Mouse (Mus musculus): ENCODE measurements around the gene Crygn. TPM values are rescaled to one million over a fixed set of nuclear protein-coding genes. Genes with fewer than 3 reads are reported as not detected.
A peak's percentile ranks its signal among the peaks of the same experiment; 100 is the strongest.

The Crygn gene
- 4.7 TPM in 1 of 2 replicates, not detected in the other for polyA plus RNA-seq (2016; fragmentation: Nextera tagmentation; extraction: Ambion mirVana)

DNA sequence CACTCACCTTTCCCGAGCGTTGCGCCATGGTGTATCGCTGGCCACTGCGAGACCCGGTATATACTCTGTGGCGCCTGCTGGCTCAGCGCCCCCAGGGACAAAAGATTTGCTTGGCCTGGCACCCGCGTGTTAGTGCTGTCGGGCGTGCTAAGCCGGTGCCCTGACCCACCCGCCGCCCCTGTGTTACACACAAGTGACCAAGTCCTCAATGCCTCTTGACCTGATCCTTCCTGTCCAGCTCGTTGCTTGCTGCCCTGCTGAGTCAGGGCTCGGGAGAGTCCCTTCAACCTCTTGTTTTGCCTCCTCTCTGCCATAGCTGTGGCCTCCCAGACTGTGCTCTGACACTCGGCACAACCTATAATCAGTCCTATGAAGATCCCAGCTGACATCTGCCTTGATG lies at the start of gene Crygn:
Crygn (minus strand) TSS at position 193 of the 400 bp plus-strand sequence.
- no peaks in the 10 kb centered on the region for H3K36me3 ChIP-seq
- 30% methylated on average over 18 of the region's 18 CpGs for WGBS
- no peak for ATAC-seq (ENCODE audit: low FRiP score)

DNA sequence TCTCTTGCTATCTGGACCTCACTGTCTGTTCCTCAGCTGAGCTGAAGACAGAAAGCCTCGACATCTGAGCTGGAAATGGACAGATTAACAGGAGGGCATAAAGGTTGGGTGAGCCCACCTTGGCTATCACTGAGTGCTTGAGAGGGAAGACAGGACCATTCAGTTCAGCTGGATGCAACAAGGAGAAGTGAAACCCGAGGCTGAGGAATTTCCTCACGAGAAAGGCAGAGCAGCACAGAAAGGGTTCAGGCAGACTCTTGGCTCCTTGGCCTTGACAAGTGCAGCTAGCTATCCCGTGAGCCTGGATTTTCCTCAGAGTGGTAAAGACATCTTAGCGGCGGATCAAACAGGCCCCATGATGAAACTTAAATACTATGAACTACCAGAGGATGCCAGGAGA lies 47.4 kb upstream of the Crygn start:
- H3K9ac ChIP-seq = no peak overlapping the region
- ATAC-seq (ENCODE audit: low FRiP score) = no peak
- 86% methylated on average over 6 of the region's 6 CpGs for WGBS
- no peak overlapping the region for H3K4me2 ChIP-seq (replicated peaks)
- H3K36me3 ChIP-seq = peaks cover 64% of the 10 kb centered on the region
- H3K27me3 ChIP-seq = no peaks in the 10 kb centered on the region
- H3K4me3 ChIP-seq = no peak overlapping the region
- H3K4me1 ChIP-seq = no peaks in the 10 kb centered on the region
- no peaks in the 10 kb centered on the region for H3K9me3 ChIP-seq (replicated peaks)
- H3K27ac ChIP-seq = no peak overlapping the region

More for the DNA sequence above, at the start of gene Crygn:
- Histone ChIP-seq H3K4me2 (replicated peaks) (no peak within 1 kb of the TSS), H3K9me3 (replicated peaks) (no peaks in the 10 kb centered on the region), H3K9ac (no peak within 1 kb of the TSS), H3K4me1 (peaks cover 3% of the 10 kb centered on the region; the same call in 1 of the 2 replicates), H3K27me3 (peaks cover 9% of the 10 kb centered on the region), H3K4me3 (no peak within 1 kb of the TSS), H3K27ac (no peak within 1 kb of the TSS)

DNA sequence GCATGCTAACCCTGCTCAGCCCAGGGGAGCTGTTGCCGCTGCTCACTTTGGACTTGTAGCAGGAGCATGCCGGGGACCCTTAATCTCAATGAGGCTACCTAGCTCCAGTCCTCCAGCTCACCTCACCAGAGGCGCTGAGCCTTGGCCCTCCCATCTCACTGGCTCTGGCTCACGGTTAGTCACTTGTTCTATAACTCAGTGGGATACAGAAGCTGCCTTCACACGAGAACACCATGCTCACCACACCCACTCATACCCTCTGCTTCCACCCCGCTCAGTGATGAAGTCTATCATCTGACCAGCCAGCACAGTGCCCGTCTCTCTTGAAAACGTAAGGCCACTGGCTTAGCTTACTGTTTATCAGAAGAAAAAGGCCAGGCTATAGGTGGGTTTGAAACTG lies 46.9 kb upstream of the Crygn start:
- Histone ChIP-seq H3K9ac (no peak overlapping the region), H3K4me2 (replicated peaks) (no peak overlapping the region), H3K4me3 (no peak overlapping the region), H3K36me3 (peaks cover 64% of the 10 kb centered on the region), H3K4me1 (no peaks in the 10 kb centered on the region), H3K27ac (no peak overlapping the region), H3K27me3 (no peaks in the 10 kb centered on the region), H3K9me3 (replicated peaks) (no peaks in the 10 kb centered on the region)
- WGBS = 89% methylated on average over 8 of the region's 8 CpGs
- no peak for ATAC-seq (ENCODE audit: low FRiP score)

DNA sequence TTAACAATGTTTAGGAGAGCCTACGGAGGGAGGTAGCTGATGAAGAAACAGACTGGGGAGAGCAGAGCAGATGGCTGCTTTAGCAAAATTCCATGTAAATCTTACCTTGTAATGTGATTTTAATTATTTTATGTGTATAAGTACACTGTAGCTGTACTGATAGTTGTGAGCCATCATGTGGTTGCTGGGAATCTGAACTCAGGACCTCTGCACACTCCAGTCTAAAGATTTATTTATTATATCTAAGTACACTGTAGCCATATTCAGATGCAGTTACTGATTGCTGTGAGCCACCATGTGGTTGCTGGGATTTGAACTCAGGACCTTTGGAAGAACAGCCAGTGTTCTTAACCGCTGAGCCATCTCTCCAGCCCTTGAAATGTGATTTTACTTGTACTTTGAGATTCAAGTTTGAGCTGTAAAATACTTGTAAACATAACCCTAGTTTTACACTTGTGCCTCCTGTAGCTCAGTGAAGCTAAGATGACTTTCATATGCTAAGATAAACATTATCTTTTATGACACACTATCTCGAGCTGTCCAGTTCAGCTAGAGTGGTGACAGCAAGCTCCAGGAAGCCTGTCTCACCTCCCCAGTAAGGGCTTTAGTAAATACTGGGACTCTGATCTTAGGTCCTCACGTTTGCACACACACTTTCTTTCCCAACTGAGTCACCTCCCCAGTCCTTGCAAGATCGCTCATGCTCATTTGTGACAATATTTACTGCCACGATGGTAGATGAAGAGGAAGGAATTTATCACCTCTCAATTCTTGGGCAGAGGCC lies 44.2 kb upstream of the Crygn start:
- Histone ChIP-seq H3K4me1 (no peaks in the 10 kb centered on the region), H3K9me3 (replicated peaks) (no peaks in the 10 kb centered on the region), H3K27me3 (no peaks in the 10 kb centered on the region), H3K27ac (no peak overlapping the region), H3K4me3 (no peak overlapping the region), H3K4me2 (replicated peaks) (no peak overlapping the region), H3K9ac (no peak overlapping the region), H3K36me3 (peaks cover 44% of the 10 kb centered on the region)
- 79% methylated on average over 6 of the region's 6 CpGs for WGBS
- ATAC-seq (ENCODE audit: low FRiP score) = no peak

DNA sequence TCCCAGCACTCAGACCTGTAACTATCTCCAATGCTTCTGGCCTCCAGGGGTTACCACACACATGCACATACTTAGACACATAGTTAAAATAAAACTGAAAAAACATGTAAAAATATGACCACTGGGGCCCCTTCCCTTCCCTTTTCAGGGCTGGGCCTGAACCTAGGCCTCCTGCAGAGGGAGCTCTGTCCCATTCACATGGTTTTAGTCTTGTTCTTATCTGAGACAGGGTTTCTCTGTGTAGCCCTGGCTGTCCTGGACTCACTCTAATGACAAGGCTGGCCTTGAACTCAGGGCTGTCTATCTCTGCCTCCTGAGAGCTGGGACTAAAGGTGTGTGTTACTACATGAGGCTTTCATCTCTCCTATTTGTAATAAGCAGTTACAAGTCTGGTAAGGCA lies 42.6 kb upstream of the Crygn start:
- Histone ChIP-seq H3K4me2 (replicated peaks) (no peak overlapping the region), H3K27me3 (no peaks in the 10 kb centered on the region), H3K27ac (no peak overlapping the region), H3K4me1 (no peaks in the 10 kb centered on the region), H3K4me3 (no peak overlapping the region), H3K9me3 (replicated peaks) (no peaks in the 10 kb centered on the region), H3K36me3 (peaks cover 28% of the 10 kb centered on the region), H3K9ac (no peak overlapping the region)
- no peak for ATAC-seq (ENCODE audit: low FRiP score)

DNA sequence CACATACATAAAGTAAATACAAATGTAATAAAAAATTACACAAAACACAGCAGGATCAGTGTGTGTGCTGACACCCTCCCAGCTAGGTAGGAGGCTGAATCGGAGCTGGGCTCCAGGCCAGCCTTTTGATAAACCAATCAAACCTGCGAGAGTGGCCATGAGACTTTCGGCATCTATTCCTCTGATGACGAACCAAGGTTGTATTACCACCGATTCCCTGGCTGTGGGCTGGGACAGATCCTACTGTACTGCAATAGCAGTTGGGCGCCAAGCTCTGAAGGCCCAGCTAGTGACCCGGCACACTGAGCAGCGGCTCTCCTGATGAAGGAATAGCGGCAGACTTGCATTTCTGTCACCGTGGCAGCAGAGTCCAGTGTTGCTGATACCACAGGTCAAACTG lies 40.8 kb upstream of the Crygn start:
- H3K36me3 ChIP-seq = peaks cover 16% of the 10 kb centered on the region
- ATAC-seq (ENCODE audit: low FRiP score) = no peak
- H3K27me3 ChIP-seq = no peaks in the 10 kb centered on the region
- 73% methylated on average over 10 of the region's 10 CpGs for WGBS
- no peak overlapping the region for H3K27ac ChIP-seq
- H3K4me3 ChIP-seq = no peak overlapping the region
- no peak overlapping the region for H3K4me2 ChIP-seq (replicated peaks)
- no peaks in the 10 kb centered on the region for H3K4me1 ChIP-seq
- no peaks in the 10 kb centered on the region for H3K9me3 ChIP-seq (replicated peaks)
- no peak overlapping the region for H3K9ac ChIP-seq

DNA sequence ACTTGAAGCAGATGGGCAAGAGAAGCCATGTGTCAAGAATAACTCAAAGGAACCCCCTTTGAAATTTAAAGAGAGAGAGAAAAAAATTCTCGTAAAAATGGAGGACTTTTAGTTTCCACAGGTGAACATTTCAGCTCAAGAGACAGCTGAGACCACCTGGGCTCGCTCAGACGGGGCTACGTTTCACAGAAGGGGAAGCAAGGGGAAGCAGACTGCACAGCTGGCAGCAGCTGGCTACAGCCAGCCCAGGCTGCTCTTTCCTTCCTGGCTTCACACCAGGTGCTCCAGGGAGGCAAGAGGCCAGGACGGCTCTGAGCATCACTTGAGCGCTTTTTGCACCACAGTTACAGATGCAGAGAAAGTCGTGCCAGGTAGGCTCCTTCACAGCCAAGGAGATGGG lies 40.0 kb upstream of the Crygn start:
- Histone ChIP-seq H3K36me3 (peaks cover 10% of the 10 kb centered on the region), H3K4me2 (replicated peaks) (no peak overlapping the region), H3K9ac (0 out of 2 replicates have a peak overlapping the region, but pooled peaks have one; percentile 1), H3K4me1 (no peaks in the 10 kb centered on the region), H3K4me3 (no peak overlapping the region), H3K9me3 (replicated peaks) (no peaks in the 10 kb centered on the region), H3K27me3 (no peaks in the 10 kb centered on the region), H3K27ac (no peak overlapping the region)
- ATAC-seq (ENCODE audit: low FRiP score) = no peak
- WGBS = 50% methylated on average over 7 of the region's 7 CpGs

DNA sequence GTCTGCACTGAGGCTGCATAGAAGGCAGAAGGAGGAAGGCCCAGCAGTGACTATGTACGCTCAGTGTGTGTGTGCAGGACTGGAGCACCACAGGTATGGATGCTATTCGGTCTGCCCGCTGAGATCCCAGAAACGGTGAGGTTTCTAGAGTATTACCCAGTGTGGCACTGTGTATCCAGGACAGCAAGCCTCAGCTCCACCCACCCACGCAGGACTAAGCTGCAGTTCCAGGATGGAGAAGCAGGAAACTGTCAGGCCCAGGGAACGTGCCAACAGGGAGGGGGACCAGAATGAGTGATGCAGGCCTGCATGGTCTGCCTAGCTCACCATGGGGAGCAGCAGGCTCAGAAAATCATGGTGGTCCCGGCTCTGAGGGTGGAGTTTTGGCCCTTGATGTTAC lies 35.2 kb upstream of the Crygn start:
- no peak for ATAC-seq (ENCODE audit: low FRiP score)
- Histone ChIP-seq H3K9ac (no peak overlapping the region), H3K4me2 (replicated peaks) (no peak overlapping the region), H3K4me3 (no peak overlapping the region), H3K9me3 (replicated peaks) (no peaks in the 10 kb centered on the region), H3K36me3 (no peaks in the 10 kb centered on the region), H3K27me3 (no peaks in the 10 kb centered on the region), H3K4me1 (no peaks in the 10 kb centered on the region), H3K27ac (no peak overlapping the region)
- WGBS = 77% methylated on average over 7 of the region's 7 CpGs

DNA sequence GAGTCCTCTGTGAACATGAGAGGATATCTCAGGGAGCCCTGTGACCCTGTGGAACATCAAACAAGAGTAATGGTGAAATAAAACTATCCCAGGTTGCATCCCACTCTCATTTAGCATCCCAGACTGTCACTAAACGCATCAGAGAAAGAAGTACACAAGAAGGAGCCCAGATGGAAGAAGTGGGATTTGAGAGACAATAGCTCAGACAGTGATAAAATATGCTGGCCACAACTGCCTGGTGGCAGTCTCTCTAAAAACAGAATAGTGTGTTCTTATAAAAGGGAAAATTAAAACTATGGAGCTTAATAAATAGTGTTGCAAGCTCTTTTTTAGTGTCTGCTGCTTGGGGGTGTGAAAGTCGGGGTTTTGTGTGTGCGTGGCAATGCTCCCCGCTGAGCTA lies 25.1 kb upstream of the Crygn start:
- ATAC-seq (ENCODE audit: low FRiP score) = no peak
- H3K27me3 ChIP-seq = peaks cover 7% of the 10 kb centered on the region
- no peak overlapping the region for H3K4me3 ChIP-seq
- no peak overlapping the region for H3K27ac ChIP-seq
- no peaks in the 10 kb centered on the region for H3K36me3 ChIP-seq
- H3K4me2 ChIP-seq (replicated peaks) = no peak overlapping the region
- H3K9me3 ChIP-seq (replicated peaks) = peaks cover 9% of the 10 kb centered on the region; the same call in 1 of the 2 replicates
- peaks cover 9% of the 10 kb centered on the region; the same call in 1 of the 2 replicates for H3K4me1 ChIP-seq
- no peak overlapping the region for H3K9ac ChIP-seq
- 83% methylated on average over 4 of the region's 4 CpGs for WGBS

DNA sequence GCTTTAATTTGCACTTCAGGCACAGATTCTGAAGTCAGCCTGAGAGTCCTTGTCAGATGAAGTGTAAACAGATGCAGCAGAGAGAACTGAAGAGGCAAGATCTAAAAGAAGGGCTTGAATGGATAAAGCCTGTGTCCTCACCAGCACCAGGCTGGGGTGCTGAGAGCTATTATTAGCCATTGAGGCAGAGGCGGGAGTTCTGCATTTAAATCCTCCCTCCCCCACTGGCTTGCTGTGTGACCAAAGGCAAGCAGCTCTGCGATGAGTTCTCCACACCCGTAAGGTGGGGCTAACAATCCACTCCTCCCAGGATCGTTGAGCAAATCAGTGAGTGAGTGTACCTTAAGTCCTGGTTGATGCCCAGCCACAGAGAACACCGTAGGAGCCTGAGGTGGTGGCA lies 23.2 kb upstream of the Crygn start:
- H3K9me3 ChIP-seq (replicated peaks) = peaks cover 9% of the 10 kb centered on the region; the same call in 1 of the 2 replicates
- H3K4me1 ChIP-seq = peaks cover 9% of the 10 kb centered on the region; the same call in 1 of the 2 replicates
- ATAC-seq (ENCODE audit: low FRiP score) = no peak
- H3K27me3 ChIP-seq = peaks cover 13% of the 10 kb centered on the region
- WGBS = 18% methylated on average over 5 of the region's 5 CpGs
- H3K27ac ChIP-seq = no peak overlapping the region
- no peak overlapping the region for H3K4me2 ChIP-seq (replicated peaks)
- H3K9ac ChIP-seq = no peak overlapping the region
- H3K4me3 ChIP-seq = no peak overlapping the region
- no peaks in the 10 kb centered on the region for H3K36me3 ChIP-seq

DNA sequence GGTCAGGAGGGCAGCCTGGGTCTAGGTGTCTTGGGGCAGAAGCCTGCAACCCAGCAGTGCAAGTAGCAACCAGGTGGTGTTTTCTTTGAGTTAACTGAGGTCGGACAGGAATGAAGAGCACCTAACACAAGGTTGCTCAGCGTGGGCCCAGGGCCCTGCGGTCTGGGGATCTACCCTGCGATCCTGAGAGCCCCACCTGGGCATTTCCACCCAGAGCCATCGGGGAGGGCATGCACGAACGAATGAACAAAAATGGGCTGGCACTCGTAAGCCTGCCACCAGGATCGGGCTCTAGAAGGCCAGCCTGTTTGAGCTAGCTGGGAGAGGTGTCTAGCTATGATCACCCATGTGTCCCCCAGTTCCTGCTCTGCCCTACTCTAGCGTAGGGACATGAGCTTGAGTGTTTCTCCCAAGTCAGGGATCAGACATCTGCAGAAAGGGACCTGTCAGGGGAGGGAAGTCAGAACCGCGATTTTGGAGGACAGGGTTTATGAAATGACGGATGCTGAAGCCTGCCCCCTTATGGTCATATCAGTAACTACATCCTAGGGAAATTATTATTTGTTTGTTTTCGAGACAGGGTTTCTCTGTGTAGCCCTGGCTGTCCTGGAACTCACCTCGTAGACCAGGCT lies 22.2 kb upstream of the Crygn start:
- Histone ChIP-seq H3K4me1 (peaks cover 9% of the 10 kb centered on the region; the same call in 1 of the 2 replicates), H3K9ac (no peak overlapping the region), H3K27ac (no peak overlapping the region), H3K4me2 (replicated peaks) (no peak overlapping the region), H3K27me3 (peaks cover 13% of the 10 kb centered on the region), H3K36me3 (no peaks in the 10 kb centered on the region), H3K4me3 (no peak overlapping the region), H3K9me3 (replicated peaks) (peaks cover 6% of the 10 kb centered on the region; the same call in 1 of the 2 replicates)
- WGBS = 48% methylated on average over 15 of the region's 15 CpGs
- no peak for ATAC-seq (ENCODE audit: low FRiP score)

DNA sequence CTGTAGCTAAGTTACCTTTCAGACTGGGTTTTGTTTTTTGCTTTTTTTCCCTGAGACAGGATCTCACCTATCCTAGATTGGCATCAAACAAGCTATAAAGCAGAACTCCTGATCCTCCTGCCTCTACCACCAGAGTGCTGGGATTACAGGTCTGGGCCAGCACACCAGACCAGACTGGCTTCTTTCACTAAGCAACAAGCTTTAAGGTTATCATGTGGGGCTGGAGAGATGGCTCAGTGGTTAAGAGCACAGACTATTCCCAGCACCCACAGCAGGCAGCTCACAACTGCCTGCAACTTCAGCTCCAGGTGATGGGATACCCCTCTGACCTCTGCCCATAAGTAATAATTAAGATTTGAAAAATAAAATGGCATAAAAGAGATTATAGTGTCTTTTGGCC lies 21.5 kb upstream of the Crygn start:
- no peak for ATAC-seq (ENCODE audit: low FRiP score)
- H3K4me2 ChIP-seq (replicated peaks) = no peak overlapping the region

More for the DNA sequence above, 21.5 kb upstream of the Crygn start:
- Histone ChIP-seq H3K27me3 (peaks cover 13% of the 10 kb centered on the region), H3K27ac (no peak overlapping the region), H3K36me3 (no peaks in the 10 kb centered on the region), H3K9me3 (replicated peaks) (peaks cover 3% of the 10 kb centered on the region; the same call in 1 of the 2 replicates), H3K4me1 (peaks cover 9% of the 10 kb centered on the region; the same call in 1 of the 2 replicates), H3K4me3 (no peak overlapping the region), H3K9ac (no peak overlapping the region)

Data from hindbrain, embryonic 12.5 days (tissue).